Mouse (Mus musculus): ENCODE data around the gene Gckr.
A peak's percentile ranks its signal among the peaks of the same experiment; 100 is the strongest.

Gene Gckr

DNA sequence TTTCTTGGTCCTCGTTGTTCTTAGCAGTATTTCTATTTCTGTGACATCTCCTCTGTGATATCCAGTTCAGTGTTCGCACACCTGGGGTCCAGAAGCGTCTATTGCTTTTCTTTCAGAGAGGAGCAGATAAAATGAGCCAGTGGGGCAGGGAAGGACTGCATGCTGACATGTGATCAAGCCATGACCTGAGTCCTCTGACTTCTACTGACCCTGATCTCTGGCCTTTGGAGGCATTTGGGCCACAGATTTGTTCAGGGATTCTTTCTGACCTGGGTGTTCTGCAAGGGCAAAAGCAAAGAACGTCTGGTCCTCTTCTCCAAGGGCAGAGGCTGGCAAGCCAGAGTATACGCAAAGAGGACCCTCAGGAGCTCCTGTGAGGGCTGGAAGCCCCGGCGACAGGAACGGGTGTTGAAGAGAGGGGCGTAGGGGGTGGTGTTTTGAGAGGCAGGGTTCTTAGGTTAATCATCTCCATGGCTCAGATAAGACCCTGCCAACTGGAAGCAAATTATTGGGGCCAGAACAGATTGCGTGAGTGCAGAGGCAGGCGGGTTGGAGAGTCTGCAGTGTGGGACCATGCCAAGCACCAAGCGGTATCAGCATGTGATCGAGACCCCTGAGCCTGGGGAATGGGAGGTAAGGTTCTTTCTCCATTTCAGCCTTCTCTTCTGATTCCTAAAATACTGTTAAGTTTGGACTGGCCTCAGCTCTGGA is at the start of gene Gckr:
TSS of gene Gckr (plus strand) at position 397 of the 711 bp plus-strand sequence.
- no peak for DNase-seq (ENCODE audit: low read depth)

- DNase-seq (ENCODE audit: low read depth), result no peak
Measured at GRCm38 (mm10) chr5:31250716-31251115, 46.5 kb upstream of the Gckr start.

GRCm38 (mm10) chr5:31251541-31252101 is 45.6 kb upstream of the Gckr start, which contains the start of gene Krtcap3:
TSS of gene Krtcap3 (plus strand) at chr5:31251691.
- DNase-seq (ENCODE audit: low read depth), result no peak

DNA sequence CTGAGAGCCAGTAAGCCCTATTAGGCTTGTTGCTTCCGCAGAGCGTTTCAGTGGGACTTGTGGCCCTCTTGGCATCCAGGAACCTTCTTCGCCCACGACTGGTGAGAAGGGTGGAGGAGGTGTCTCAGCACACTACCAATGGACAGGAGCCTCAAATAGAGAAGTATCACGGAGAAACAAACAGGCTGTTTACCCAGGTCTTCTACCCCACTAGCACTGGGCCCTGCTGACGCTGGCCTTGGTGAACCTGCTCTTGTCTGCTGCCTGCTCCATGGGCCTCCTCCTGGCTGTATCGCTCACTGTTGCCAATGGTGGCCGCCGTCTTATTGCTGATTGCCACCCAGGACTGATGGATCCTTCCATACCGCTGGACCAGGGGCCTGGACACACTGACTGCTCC is 45.1 kb upstream of the Gckr start:
- DNase-seq (ENCODE audit: low read depth), result no peak

- DNase-seq (ENCODE audit: low read depth), result no peak
Measured at GRCm38 (mm10) chr5:31252795-31253545, 44.3 kb upstream of the Gckr start.

- DNase-seq (ENCODE audit: low read depth), result no peak
Measured at GRCm38 (mm10) chr5:31253806-31254205, 43.4 kb upstream of the Gckr start.

DNA sequence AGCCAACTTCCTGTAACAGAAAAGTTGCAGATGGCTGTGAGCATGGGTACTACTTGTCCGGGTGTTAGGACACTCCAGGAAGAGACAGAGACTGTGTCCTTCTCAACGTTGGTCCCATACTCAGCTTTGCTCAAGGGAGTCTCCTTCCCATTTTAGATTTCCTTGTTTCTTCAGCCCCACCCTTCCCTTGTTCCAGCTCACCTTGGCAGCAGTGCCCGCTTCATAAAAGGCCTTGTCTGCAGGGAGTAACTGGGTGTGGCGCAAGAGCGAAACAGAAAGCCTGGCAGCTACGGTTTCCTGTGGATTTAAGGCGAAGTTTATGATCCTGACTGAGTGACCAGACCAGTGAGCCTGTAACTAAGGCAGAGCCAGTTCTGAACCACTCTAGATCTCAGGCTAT is 42.8 kb upstream of the Gckr start:
- DNase-seq (ENCODE audit: low read depth), result peak; percentile 17

DNA sequence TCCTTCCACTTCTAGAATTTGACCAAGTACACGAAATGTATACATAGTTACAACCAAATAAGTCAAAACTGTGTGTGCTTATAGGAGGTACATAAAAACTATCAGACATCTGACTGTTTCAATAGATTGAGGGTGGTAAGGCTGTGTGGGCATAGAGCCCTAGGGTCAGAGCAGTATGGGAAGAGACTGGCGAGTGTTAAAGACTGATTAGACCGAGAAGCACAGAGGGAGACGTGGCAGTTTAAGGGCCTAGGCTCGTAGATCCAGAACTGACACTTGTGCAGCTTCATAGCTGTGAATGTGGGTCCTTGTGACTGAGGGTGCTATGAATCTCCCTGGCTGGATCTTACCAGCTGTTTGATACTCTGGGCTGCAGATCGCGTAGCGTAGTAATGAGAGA is 42.3 kb upstream of the Gckr start:
- DNase-seq (ENCODE audit: low read depth), result no peak

DNA sequence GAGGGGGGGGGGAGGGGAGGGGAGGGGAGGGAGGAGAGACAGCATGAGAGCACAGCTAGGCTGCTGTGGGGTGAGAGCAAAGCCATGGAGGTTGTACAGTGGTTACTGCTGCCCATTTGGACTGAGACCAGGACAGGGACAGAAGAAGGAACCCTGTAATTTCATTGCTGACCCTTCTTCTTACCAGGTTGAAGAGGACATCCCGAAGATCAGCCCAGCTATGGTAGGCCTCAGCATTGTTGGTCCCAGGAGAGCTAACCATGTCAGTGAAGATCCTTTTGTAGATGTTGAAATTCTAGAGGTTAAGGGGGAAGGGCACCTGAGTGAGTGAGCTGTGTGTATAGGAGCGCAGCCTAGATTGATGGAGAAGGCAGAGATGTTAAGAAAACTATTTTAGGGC is 41.9 kb upstream of the Gckr start:
- no peak for DNase-seq (ENCODE audit: low read depth)

- DNase-seq (ENCODE audit: low read depth), result no peak
Measured at GRCm38 (mm10) chr5:31255971-31256370, 41.3 kb upstream of the Gckr start.

DNA sequence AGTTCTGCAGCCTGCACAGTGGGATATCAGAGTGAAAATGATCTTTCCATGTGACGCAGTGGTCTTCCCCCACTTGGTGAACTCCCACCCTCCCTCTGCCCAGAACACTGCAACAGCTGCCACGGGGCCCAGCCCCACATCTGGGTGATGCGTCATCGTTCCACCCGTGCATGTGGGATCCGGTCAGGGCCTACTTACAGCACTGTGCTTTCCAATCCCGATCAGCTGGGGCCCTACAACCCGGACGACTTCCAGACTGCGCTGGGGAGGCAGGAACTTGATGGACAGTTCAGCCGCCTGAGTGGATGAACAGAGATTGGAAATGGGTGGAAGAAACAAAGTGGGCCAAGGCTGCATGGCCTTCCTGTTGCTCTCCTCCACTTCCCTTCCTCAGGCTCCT is 39.6 kb upstream of the Gckr start:
- no peak for DNase-seq (ENCODE audit: low read depth)

DNA sequence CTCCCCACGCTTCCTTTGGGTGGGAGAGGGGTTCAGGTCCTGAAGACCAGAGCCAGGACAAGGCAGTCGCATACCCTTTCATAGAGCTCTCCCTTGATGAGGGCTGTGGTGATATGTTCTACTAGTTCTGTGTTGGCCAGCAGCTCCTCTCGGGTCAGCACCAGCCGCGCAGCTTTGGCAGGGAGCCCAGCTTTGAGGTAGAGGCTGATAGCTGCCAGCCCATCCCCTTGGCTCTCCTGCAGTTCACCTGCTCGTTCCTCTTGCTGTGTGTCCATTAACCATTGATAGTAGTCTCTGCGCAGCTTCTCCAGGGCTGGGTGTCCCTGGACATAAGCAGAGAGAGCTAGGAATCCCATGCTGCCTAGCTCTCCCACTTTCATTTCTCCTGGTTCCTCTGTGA is 31.1 kb upstream of the Gckr start:
- DNase-seq (ENCODE audit: low read depth), result no peak

DNA sequence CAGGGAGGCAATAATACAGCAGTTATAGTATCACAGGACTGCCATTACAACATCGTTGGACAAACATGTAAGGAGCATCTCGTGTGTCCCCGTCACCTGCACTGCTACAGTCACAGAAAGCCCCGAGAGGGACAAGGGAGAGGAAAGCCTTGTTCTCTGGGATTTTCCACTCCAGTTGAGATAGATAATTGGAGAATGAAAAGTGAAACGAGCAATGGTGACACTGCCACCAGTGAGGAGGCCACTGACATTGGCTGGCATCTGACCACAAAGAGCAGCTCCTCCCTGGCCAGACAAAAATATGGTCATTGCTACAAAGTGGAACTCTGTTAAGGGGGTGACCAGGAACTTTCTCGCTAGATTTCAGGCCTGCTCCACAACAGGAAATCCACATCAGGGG is 29.6 kb upstream of the Gckr start:
- DNase-seq (ENCODE audit: low read depth), result no peak

- DNase-seq (ENCODE audit: low read depth), result no peak
Measured at GRCm38 (mm10) chr5:31273018-31273417, 24.2 kb upstream of the Gckr start.

- no peak for DNase-seq (ENCODE audit: low read depth)
Measured at GRCm38 (mm10) chr5:31279245-31279988, 17.8 kb upstream of the Gckr start.

GRCm38 (mm10) chr5:31288225-31288624 is 9.0 kb upstream of the Gckr start:
- DNase-seq (ENCODE audit: low read depth), result peak; percentile 74

DNA sequence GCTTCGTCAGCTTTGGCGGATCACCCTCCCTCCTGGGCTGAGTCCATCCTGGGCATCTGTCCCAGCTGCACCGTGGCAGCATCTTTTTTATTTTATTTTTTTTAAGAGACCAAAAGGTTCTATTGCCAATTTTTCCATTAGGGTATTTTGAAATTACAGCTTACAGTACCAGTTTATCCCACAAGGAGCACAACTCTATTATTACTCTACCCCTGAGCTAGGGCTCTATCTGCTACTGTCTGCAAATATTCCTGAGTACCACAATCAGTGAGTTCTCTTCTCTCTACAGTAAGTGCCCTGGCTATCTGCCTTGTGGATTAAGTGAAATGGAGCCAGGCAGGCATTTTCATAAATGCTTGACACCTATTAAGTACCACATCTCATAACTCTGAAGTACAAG is 8.6 kb upstream of the Gckr start:
- no peak for DNase-seq (ENCODE audit: low read depth)

- DNase-seq (ENCODE audit: low read depth), result peak; percentile 42
Measured at GRCm38 (mm10) chr5:31289626-31290230, 7.5 kb upstream of the Gckr start.

DNA sequence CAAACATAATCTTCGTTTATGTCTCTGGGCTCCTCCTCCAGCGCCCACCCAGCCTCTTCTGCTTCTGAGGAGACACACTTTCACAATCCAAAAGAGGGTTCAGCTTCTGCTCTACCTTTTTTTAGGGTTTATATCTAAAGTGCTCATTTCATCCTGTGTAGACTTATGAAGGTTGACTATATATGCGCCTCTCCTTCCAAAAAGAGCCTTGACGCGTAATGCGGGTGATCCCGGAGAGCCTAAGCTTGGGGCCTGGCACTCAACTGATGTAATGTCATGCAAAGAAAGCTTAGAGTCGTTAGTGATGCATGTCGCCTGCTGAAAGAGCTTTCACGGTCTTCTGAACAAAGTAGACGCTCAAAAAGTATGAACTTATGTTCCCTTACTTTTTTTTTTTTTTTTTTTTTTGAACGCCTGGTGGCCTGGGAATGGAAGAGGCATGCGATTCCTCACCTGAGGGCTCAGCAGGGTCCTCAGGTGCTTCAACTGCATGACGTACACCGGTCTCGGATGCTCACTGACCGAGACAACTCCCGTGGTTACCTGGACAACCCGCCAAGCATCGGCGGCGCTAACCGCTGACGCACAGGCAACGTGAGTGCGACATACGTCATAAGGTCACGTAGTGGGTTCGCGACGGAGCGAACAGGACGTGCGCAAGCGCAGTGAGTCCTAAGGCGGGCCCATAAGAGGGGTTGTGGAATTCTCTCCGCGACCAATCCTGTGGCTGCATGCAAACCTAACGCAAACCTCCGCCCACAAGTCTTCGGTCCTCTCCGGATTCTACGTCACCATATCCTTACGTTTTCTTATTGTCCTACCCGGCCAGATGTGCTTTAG is 6.5 kb upstream of the Gckr start, which contains the start of gene Ift172:
TSS of gene Ift172 (minus strand) at position 596 of the 840 bp plus-strand sequence.
- peak; percentile 99 for DNase-seq (ENCODE audit: low read depth)

DNA sequence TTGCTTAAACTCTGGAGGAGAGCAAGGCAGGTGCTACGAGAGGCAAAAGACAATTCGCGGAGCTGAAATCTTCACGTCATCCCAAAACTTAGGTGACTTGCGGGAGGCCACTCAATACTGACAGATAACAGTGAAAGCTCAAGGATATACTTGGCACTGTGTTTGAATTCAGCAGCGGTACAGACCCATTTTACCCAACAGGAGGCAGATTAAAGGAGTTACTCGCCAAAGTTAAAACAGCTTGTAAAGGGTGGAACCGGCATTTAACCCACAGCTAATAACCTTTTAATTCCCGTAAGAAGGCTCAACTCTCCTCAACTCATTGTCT is 5.9 kb upstream of the Gckr start:
- DNase-seq (ENCODE audit: low read depth), result no peak

GRCm38 (mm10) chr5:31294964-31295605 is 2.2 kb upstream of the Gckr start:
- DNase-seq (ENCODE audit: low read depth), result no peak
